Mouse (Mus musculus) limb, embryonic 14.5 days (tissue): ENCODE measurements around the gene Tnik. TPM values are rescaled to one million over a fixed set of nuclear protein-coding genes. Genes with fewer than 3 reads are reported as not detected.

ENCODE experiments used
- ATAC-seq: fragments of 200-750 bp; cut with Nextera tagmentation; 2 replicates; pipeline ENCODE4 v1.8.0; 2017; ENCODE audit warnings: low read depth, moderate number of reproducible peaks, moderate TSS enrichment; ENCODE audit not compliant: low FRiP score
- DNase-seq: peaks from one replicate; pipeline ENCODE4 v3.0.0-alpha.2; 2015; ENCODE audit warnings: low spot score
- H3K27ac ChIP-seq: fragments of 300-500 bp; sonication (generic); replicated peaks from 2 replicates; pipeline ENCODE4 v1.5.1; 2014; ENCODE audit warnings: low read depth, mild to moderate bottlenecking, low read length, moderate library complexity, mixed read lengths
- H3K27me3 ChIP-seq: fragments of 300-500 bp; sonication (generic); 2 replicates; pipeline ENCODE4 v1.6.1; 2014; ENCODE audit warnings: low read length, mixed read lengths; ENCODE audit not compliant: control insufficient read depth, insufficient read depth
- H3K36me3 ChIP-seq: fragments of 300-500 bp; sonication (generic); 2 replicates; pipeline ENCODE4 v1.6.1; 2014; ENCODE audit warnings: mild to moderate bottlenecking, low read length, moderate library complexity, mixed read lengths; ENCODE audit not compliant: control insufficient read depth, insufficient read depth
- H3K4me1 ChIP-seq: fragments of 300-500 bp; sonication (generic); 2 replicates; pipeline ENCODE4 v1.6.1; 2014; ENCODE audit warnings: antibody characterized with exemption, low read length, mixed read lengths; ENCODE audit not compliant: control insufficient read depth, insufficient read depth
- H3K4me2 ChIP-seq: fragments of 300-500 bp; sonication (generic); replicated peaks from 2 replicates; pipeline ENCODE4 v1.6.1; 2014; ENCODE audit warnings: low read depth, mild to moderate bottlenecking, low read length, moderate library complexity; ENCODE audit not compliant: severe bottlenecking
- H3K4me3 ChIP-seq: fragments of 300-500 bp; sonication (generic); replicated peaks from 2 replicates; pipeline ENCODE4 v1.5.1; 2014; ENCODE audit warnings: low read length
- H3K9ac ChIP-seq: fragments of 300-500 bp; sonication (generic); 2 replicates; pipeline ENCODE4 v1.6.1; 2014; ENCODE audit warnings: mild to moderate bottlenecking, low read depth, low read length, moderate library complexity; ENCODE audit not compliant: severe bottlenecking
- H3K9me3 ChIP-seq: fragments of 300-500 bp; sonication (generic); 2 replicates; pipeline ENCODE4 v1.6.1; 2016; ENCODE audit warnings: low read length; ENCODE audit not compliant: control insufficient read depth
- POLR2A ChIP-seq: fragments of 200-500 bp; IDR thresholded peaks from 2 replicates; pipeline ENCODE4 v1.8.0; 2012; ENCODE audit warnings: inconsistent platforms, mild to moderate bottlenecking, moderate library complexity, borderline replicate concordance; ENCODE audit not compliant: insufficient read depth, insufficient read length; ENCODE audit errors: extremely low read depth
- WGBS: fragments of 180-500 bp; shearing (Covaris S2); extraction: QIAGEN DNeasy Blood & Tissue Kit; methylation state at CpG from one replicate; pipeline ENCODE4 v1.1.7; 2014; 5-methylcytosine and 5-hydroxymethylcytosine counted together
- polyA plus RNA-seq, 2 experiments: library from polyadenylated mRNA; depleted of rRNA in 1 of 2; stranded (reverse) in 1 of 2; unstranded in 1 of 2; fragments of >200 nt; fragmentation: Nextera tagmentation in 1 of 2; extraction: Ambion mirVana in 1 of 2; gene quantifications; 2 replicates each; pipeline versions ENCODE4 v1.2.1 to v1.2.3; 2012 to 2014

Tnik gene
- polyA plus RNA-seq, 2 experiments, result 5.4 to 9.6 TPM

DNA sequence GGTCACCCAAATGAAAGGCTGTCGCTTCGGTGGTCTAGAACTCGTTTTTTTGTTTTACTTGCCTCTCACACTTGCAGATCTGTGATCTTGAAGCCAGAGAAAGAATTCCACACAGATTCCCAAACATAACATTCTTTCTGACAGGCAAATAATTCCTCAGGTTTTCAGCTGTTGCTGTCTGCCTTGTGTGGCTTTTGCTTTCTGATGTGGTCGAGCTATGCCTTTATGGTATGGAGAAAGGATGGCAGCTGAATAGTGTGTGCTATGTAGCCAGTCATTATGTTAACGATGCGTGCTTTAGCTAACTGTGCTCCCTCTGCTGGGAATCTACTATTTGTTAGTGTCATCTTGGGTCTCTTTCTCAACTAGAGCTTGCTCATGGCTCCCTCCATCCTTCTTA, 158.8 kb downstream of the Tnik start:
- Histone ChIP-seq H3K27me3 (no peaks in the 10 kb centered on the region), H3K27ac (no peak overlapping the region), H3K36me3 (no peaks in the 10 kb centered on the region), H3K4me2 (no peak overlapping the region), H3K9ac (no peak overlapping the region), H3K4me1 (no peaks in the 10 kb centered on the region), H3K9me3 (no peaks in the 10 kb centered on the region), H3K4me3 (no peak overlapping the region)
- 0 out of 2 replicates have a peak, but pooled peaks have one; percentile 31 for ATAC-seq
- no peak for TF ChIP-seq POLR2A
- peak; percentile 37 for DNase-seq
- WGBS, result 67% methylated on average over 6 of the region's 6 CpGs

DNA sequence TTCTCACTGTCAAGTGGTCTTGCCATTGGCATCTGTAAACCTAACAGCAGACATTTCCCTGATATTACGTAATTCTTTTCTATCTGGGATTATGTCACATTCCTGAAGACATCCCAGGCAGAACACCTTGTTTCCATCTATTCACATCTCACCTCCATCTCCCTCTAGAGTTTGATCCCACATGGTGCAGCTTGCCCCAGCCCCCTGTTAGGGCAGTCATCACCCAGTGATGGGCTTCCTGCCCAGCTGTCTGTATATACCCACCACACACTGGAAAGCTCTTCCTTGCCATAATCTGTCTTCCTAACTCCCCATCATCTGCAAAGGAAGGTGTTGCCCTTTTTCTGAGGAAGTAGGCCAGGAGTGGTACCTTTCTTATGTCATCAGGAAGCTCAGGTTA, 159.2 kb downstream of the Tnik start:
- no peak for DNase-seq
- 95% methylated on average over 1 of the region's 1 CpGs for WGBS
- TF ChIP-seq POLR2A, result no peak

DNA sequence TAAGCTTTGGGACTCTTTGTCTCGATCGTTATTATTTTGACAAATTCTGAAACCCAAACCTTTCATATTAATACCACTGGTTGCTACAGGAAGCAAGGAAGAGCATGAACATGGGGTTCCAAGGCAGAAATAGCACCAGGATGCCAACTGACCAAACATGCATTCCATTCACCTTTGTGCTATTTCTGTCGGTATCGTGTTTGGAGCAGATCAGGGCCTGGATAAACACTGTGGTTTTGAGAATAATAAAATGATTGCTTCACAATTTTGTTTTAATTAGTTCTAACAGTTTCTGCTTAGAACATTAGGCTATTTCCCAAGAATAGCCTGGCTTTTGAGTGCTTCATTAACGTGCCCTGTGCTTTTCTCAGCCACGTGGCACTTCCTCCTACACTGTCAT, 162.9 kb downstream of the Tnik start:
- no peak overlapping the region for H3K27ac ChIP-seq
- no peak overlapping the region for H3K9ac ChIP-seq
- H3K27me3 ChIP-seq, result no peaks in the 10 kb centered on the region
- no peak for ATAC-seq
- no peak for TF ChIP-seq POLR2A
- no peak for DNase-seq
- H3K4me2 ChIP-seq, result no peak overlapping the region
- no peaks in the 10 kb centered on the region for H3K36me3 ChIP-seq
- 86% methylated on average over 6 of the region's 6 CpGs for WGBS
- no peak overlapping the region for H3K4me3 ChIP-seq
- H3K4me1 ChIP-seq, result no peaks in the 10 kb centered on the region
- H3K9me3 ChIP-seq, result no peaks in the 10 kb centered on the region

More for the DNA sequence above, 159.2 kb downstream of the Tnik start:
- Histone ChIP-seq H3K27ac (no peak overlapping the region), H3K36me3 (no peaks in the 10 kb centered on the region), H3K9ac (no peak overlapping the region), H3K4me2 (no peak overlapping the region), H3K4me1 (no peaks in the 10 kb centered on the region), H3K9me3 (no peaks in the 10 kb centered on the region), H3K4me3 (no peak overlapping the region), H3K27me3 (no peaks in the 10 kb centered on the region)
- no peak for ATAC-seq

- WGBS, result 76% methylated on average over 2 of the region's 2 CpGs
- Histone ChIP-seq H3K27me3 (no peaks in the 10 kb centered on the region), H3K27ac (no peak overlapping the region), H3K4me3 (no peak overlapping the region), H3K9me3 (no peaks in the 10 kb centered on the region), H3K4me1 (no peaks in the 10 kb centered on the region), H3K9ac (no peak overlapping the region), H3K36me3 (no peaks in the 10 kb centered on the region), H3K4me2 (no peak overlapping the region)
- DNase-seq, result no peak
- TF ChIP-seq POLR2A, result no peak
- no peak for ATAC-seq
These were observed 168.4 kb downstream of the Tnik start for GRCm38 (mm10) chr3:28431459-28431858.

DNA sequence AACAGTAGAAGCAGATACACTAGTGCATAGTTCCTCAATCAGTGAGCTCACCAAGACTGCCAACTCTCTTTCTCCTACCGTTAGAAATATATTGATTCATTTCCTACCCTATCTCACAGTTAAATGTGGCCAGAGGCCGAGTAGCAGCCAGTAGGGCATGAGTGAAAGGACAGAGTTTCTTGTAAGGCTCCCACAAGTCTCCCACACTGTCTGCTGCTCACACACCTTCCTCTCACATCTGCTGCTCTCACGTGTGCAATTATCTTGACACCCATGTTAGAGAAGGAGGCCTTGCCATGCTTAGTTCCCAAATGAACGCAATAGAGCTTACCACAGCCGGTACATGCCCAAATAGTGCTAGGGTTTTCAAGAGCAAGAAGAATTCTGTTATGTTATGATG, 169.3 kb downstream of the Tnik start:
- ATAC-seq (no peak), DNase-seq (no peak)
- Histone ChIP-seq H3K27ac (no peak overlapping the region), H3K9ac (no peak overlapping the region), H3K4me3 (no peak overlapping the region), H3K27me3 (no peaks in the 10 kb centered on the region), H3K4me1 (no peaks in the 10 kb centered on the region), H3K36me3 (no peaks in the 10 kb centered on the region), H3K9me3 (no peaks in the 10 kb centered on the region), H3K4me2 (no peak overlapping the region)
- WGBS, result 83% methylated on average over 5 of the region's 5 CpGs
- no peak for TF ChIP-seq POLR2A

DNA sequence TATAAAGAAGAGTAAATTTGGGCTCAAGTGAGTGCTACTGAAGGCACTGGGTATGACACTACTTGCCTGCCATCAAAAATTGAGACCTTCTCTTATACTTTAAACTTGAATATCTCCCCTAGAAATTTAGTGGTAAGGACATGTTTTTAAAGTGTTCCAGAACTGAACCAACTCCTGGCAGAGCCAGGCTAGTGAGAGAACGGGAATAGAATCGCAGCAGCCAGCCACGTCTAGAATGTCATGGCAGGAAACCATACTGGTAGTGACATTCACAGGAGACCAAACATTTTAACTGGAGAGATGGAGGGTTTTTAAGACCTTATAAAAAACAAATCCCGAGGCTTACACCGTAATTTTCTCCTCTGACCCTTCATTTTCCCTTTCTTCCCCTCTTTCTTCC, 172.5 kb downstream of the Tnik start:
- no peak for ATAC-seq
- 52% methylated on average over 5 of the region's 5 CpGs for WGBS
- H3K4me3 ChIP-seq, result no peak overlapping the region
- no peak for TF ChIP-seq POLR2A
- no peak overlapping the region for H3K4me2 ChIP-seq
- H3K27me3 ChIP-seq, result no peaks in the 10 kb centered on the region
- H3K27ac ChIP-seq, result no peak overlapping the region
- H3K4me1 ChIP-seq, result peaks cover 7% of the 10 kb centered on the region
- no peaks in the 10 kb centered on the region for H3K9me3 ChIP-seq
- no peak for DNase-seq
- H3K36me3 ChIP-seq, result no peaks in the 10 kb centered on the region
- H3K9ac ChIP-seq, result no peak overlapping the region
